Mouse (Mus musculus) E14TG2a.4 (cell line): ENCODE measurements around the gene Higd1c.

Experiments
- CTCF ChIP-seq: conservative IDR thresholded peaks from 2 replicates; pipeline ENCODE4 v1.5.1; 2014; ENCODE audit warnings: low read length
- NANOG ChIP-seq: IDR thresholded peaks from 2 replicates; pipeline ENCODE4 v1.6.1; 2014; ENCODE audit warnings: borderline replicate concordance, low read length, mixed read lengths

GRCm38 (mm10) chr15:100387544-100388223, 23.3 kb downstream of the Higd1c start:
- no peak for TF ChIP-seq CTCF
- TF ChIP-seq NANOG = no peak
